Mouse (Mus musculus): ENCODE data around the gene Cetn4.
A peak's percentile ranks its signal among the peaks of the same experiment; 100 is the strongest.

Cetn4 gene

DNA sequence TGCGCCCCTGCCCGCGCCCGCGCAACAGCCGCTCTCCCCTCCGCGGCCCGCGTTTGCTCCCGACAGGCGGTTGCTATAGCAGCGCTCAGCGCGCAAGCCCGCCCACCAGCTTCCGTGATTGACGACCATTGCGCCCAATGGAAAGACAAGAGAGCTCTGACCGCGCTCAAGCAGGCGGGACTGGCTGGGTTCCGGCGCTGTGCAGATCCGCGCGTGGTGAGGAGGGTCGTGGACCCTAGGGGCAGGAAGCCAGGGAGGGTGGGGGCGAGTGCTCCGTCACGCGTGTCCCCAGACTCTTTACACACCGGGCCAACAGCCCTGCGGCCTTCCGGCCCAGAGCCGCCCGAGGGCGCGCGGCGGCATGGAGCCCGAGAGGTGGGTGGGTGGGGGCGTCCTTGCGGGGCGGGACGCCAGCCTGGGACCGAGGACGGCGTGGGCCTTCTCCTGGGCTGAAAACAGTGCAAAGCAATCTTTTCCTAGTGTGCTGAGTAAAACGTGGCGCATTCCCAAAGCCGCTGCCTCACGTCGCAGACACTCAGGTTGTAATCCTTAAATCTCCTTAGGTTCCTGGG, at the start of gene Cetn4, which contains the start of gene Bbs12:
Cetn4 (minus strand) TSS at position 339 of the 572 bp plus-strand sequence.
Bbs12 (plus strand) TSS at position 185 of the 572 bp plus-strand sequence.
- peak; percentile 92 to 96 for DNase-seq (ENCODE audit: low spot score in 2 of 2)

GRCm38 (mm10) chr3:37360729-37361128, 48.2 kb upstream of the Cetn4 start:
- DNase-seq (ENCODE audit: low spot score in 2 of 2), result no peak

DNA sequence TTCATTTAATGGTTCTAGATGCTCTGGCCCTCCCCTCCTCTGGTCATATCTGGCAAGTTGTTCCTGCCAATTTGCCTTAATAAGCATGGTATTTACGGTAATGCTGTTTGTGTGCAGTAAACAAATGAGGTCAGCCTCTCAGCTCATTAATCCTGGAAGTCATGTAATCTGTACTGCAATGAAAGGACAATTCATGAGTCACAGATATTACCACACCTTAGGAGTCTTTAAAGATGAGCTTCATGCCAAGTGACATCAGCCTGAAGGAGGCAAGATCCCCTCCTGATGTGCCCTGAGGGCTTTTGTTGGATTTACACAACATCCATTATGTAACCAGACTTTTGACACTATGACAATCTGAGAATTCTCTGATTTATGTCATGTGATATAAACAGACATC, 42.2 kb upstream of the Cetn4 start:
- no peak for DNase-seq (ENCODE audit: low spot score in 2 of 2)

- no peak for DNase-seq (ENCODE audit: low spot score in 2 of 2)
These were observed 41.5 kb upstream of the Cetn4 start for GRCm38 (mm10) chr3:37353951-37354481.

DNA sequence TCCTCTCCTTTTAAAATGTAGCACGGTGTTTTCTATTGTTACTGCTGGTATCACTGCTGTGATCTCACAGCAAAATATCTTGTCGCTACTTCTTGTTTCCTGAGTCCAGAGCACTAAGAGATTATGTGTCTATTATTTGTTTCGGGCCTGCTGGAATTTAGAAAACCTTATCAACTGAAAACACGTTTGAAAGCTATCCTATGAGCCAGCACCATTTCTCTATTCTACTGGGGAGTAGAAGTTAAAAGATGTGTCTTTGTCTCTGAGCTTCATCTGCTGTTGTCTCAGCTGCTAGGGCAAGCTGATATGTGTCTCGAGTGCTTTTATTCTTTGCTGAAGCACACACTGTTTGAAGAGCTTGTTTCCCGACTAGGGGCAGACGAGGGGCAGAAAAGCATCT, 37.9 kb upstream of the Cetn4 start:
- DNase-seq (ENCODE audit: low spot score in 2 of 2), result no peak

DNA sequence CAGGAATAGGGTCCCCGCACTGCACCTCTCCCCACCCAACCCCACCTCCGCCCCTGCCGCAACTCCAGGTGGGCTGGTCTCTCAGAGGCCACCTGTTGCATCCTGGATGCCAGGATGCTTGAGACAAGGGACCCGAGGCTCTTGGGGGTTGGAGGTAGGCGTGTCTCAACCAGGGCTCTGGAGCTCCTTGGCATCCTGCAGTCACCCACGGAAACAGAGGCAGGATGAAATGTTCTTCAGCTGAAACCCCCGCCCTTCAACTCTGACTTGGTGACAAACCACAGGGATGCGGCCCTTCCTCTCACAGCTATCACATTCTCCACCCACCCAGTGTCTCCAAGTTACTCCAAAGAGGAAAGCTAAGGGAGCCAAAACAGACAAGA, 36.6 kb upstream of the Cetn4 start:
- no peak for DNase-seq (ENCODE audit: low spot score in 2 of 2)

GRCm38 (mm10) chr3:37348221-37349165, 36.0 kb upstream of the Cetn4 start, which contains the start of gene Fgf2:
TSS of gene Fgf2 (plus strand) at chr3:37348346.
- peak in 1 of 2 experiments; percentile 21 for DNase-seq (ENCODE audit: low spot score in 2 of 2)

DNA sequence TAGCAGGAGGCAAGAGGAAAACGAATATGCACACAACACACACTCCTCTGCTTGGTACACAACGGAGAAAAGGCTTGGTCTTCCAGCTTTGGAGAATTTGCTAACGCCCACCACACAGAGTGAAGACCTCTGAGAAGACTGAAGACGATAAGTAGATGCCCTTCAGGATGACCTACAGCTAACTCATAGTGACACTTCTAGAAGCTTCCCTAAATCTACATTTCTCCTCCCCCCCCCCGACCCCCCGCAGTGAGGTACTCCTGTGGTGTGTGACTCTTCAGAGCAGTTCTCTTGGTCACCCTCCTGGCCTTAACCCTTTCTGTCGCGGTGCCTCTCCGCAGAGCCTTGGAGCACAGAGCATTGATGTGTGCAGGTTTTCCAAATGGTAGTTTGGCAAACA, 35.2 kb upstream of the Cetn4 start:
- DNase-seq (ENCODE audit: low spot score in 2 of 2), result no peak

GRCm38 (mm10) chr3:37342811-37343210, 30.3 kb upstream of the Cetn4 start:
- no peak for DNase-seq (ENCODE audit: low spot score in 2 of 2)

DNA sequence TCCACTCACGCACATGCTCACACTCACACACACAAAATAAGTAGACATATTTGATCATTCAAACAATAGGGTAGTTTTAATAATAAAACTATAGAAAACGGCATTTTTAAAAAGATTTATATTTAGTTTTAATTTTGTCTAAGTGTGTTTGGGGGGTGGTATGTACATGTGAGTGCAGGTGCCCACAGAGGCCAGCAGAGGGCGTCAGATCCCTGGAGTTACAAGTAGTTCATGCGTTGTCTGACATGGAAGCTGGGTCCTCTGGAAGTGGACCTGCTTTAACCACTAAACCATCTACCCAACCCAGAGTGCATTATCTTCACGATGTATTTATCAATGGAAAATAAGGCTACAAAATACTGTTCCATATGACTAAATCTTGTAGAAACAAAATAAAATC, 28.6 kb upstream of the Cetn4 start:
- DNase-seq (ENCODE audit: low spot score in 2 of 2), result no peak

GRCm38 (mm10) chr3:37334053-37334452, 21.5 kb upstream of the Cetn4 start:
- DNase-seq (ENCODE audit: low spot score in 2 of 2), result no peak

- no peak for DNase-seq (ENCODE audit: low spot score in 2 of 2)
These were observed 19.5 kb upstream of the Cetn4 start for GRCm38 (mm10) chr3:37331999-37332449.

DNA sequence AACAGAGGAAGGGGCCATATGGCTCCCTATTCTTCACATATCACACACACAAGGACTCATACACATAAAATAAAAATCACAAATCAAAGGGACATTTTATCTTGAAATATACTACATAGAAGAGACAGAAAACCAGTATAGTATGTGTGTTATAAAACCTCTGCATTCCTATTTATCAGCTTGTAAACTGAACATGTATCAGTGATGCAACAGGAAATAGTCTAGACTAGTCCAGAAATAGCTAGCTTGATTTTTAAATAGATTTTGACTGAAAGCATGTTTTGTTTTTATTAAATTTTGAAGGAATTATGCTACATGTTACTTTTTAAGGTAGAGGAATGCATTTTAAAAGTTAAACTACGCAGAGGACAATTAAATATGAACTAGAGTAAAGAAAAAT, 17.5 kb upstream of the Cetn4 start:
- no peak for DNase-seq (ENCODE audit: low spot score in 2 of 2)

GRCm38 (mm10) chr3:37328489-37328888, 16.0 kb upstream of the Cetn4 start:
- no peak for DNase-seq (ENCODE audit: low spot score in 2 of 2)

DNA sequence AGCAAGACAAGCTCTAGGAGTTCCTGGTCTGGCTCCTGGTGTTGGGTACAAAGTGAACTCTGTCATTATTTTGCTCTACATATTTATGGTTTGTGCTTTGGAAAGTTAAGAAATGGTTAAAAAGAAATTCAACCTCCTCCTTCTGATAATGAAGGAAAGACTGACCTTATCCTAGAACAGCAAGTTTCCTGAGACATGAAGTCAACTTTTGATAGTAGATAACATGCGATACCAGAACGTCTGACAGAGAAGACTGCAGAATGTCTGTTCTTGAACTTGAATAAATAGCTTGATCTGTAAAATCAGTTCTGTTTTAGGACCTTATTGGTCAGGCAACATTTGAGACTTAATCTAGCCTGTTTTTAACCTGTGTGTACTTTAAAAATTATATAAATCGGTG, 14.1 kb upstream of the Cetn4 start:
- DNase-seq (ENCODE audit: low spot score in 2 of 2), result no peak

DNA sequence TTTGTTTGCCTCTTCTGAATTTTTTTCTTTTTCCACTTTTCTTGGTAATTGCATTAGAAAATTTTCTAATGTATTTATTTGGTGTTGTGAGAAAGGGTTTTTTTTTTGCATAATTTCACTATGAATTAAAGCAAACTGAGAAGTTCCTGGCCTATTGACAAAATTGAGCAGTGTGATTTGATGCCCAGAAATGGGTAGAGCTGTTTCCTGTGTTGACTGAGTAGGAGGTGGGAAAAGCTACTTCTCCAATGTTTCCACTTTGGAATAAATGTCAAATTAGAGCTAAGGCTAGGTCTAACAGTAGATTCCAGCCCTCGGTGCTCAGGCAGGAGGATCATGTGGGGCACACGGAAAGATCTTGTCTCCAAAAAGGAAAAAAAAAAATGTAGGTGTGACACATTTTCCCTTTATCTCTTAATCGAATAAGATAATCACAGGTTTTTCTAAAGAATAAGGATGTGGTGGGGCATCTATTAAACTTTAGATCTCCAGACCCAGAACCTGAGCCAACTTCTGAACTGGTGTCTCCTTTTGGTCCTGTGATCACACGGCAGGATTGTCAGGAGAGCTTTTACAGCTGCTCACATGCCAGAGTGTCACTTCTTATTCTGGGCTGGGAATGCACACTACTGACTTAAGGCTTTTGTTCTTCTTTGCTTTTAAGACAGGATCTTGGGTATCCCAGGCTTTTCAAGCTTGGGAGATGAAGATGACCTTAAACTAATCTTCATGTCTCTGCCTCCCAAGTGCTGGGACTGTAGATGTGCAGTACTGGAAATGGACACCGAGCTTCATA, 13.0 kb upstream of the Cetn4 start:
- no peak for DNase-seq (ENCODE audit: low spot score in 2 of 2)

DNA sequence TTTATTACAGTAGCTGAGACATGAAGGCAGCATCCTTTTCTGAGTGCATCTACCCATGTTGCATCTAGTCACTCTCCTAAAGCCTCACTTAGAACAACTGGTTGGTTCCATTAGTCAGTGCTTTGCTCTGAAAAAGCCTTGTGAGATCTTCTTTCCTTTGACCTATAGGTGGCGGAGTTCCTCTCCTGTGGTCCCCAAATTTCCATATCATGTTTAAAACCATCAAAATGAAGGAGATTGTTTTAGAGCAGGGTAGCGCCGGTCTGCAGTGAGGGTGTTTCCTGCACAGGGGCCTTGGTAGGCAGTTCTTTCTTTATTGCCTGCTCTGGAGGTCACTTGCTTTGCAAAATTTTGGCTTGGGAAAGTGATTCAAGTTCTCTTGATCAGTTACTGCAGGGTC, 11.8 kb upstream of the Cetn4 start:
- DNase-seq (ENCODE audit: low spot score in 2 of 2), result no peak

DNA sequence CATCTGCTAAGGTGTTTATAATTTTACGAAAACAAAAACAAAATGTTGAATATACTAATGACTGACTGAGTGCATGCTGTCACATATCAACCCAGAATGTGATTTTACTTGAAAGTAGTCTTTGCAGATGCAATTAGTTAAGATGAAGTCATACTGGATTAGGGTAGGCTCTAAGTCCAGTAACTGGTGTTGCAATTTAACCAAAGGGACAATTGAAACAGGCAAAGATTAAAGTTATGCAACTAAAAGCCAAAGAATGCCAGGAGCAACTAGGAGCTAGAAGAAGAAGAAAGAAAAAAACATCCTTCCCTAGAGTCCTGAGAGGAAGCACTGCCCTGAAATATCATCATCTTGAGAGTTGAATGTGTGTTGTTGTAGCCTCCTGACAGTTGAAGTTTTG, 3.7 kb upstream of the Cetn4 start:
- no peak for DNase-seq (ENCODE audit: low spot score in 2 of 2)

DNA sequence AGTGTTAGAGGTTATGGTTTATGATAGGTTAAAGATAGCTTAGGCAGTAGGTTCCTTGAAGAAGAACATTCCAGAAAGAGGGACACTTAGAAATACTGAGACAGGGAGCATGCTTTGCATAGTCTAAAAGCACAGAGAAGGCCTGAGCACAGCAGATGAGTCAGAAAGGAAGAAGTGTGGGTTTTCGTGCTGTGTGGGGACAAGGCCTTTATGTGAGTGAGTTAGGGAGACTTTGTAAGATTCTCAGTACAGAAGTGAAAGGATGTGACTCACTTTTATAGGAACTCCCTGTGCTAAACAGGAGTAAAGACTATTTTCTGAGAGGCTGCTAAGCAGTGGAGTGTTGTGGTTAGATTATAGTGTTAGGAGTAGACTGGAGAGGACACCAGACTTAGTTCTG, 863 bp upstream of the Cetn4 start:
- no peak for DNase-seq (ENCODE audit: low spot score in 2 of 2)

DNA sequence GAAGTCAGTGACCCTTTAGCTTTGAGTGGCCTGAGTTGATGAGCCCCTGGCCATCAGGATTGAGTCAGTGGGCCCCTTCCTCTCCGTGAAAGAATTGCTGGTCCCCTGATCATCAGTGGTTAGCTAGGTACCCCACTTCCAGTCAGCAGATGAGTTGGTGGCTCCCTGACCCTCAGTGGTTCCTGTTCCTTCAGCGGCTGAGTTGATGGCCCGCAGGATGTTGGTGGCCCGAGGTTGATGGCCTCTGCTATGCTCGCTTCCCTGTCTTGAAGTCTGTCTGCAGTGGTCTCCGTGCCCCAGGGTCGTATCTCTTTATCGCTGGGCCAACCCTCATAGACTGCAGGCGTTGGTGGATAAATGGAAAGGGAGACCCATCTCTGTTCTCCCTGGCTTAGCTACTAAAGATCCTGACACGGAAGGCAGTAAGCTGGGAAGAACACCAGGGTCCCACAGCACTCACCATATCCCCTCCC, 575 bp downstream of the Cetn4 start:
- no peak for DNase-seq (ENCODE audit: low spot score in 2 of 2)

GRCm38 (mm10) chr3:37303392-37304139, 8.9 kb downstream of the Cetn4 start:
- DNase-seq (ENCODE audit: low spot score in 2 of 2), result no peak

Measured in frontal cortex, postnatal 14 days (tissue).